Mouse (Mus musculus) forebrain, embryonic 16.5 days (tissue): ENCODE results near the gene Gfpt1. TPM values are rescaled to one million over a fixed set of nuclear protein-coding genes. Genes with fewer than 3 reads are reported as not detected.

Experiments
- ATAC-seq: fragments of 200-750 bp; cut with Nextera tagmentation; 2 replicates; pipeline ENCODE4 v1.8.0; 2017; ENCODE audit warnings: mild to moderate bottlenecking, moderate library complexity
- H3K27ac ChIP-seq: fragments of 300-500 bp; sonication (generic); 2 replicates; pipeline ENCODE4 v1.5.1; 2014; ENCODE audit warnings: low read length, control low read depth
- H3K27me3 ChIP-seq: fragments of 300-500 bp; sonication (generic); replicated peaks from 2 replicates; pipeline ENCODE4 v1.6.1; 2014; ENCODE audit warnings: low read length; ENCODE audit not compliant: control insufficient read depth, insufficient read depth
- H3K36me3 ChIP-seq: fragments of 300-500 bp; sonication (generic); 2 replicates; pipeline ENCODE4 v1.6.1; 2014; ENCODE audit not compliant: control insufficient read depth, insufficient read depth
- H3K4me1 ChIP-seq: fragments of 300-500 bp; sonication (generic); replicated peaks from 2 replicates; pipeline ENCODE4 v1.6.1; 2014; ENCODE audit warnings: low read length; ENCODE audit not compliant: control insufficient read depth, insufficient read depth
- H3K4me2 ChIP-seq: fragments of 300-500 bp; sonication (generic); 2 replicates; pipeline ENCODE4 v1.6.1; 2014; ENCODE audit warnings: mild to moderate bottlenecking, low read length, control low read depth
- H3K4me3 ChIP-seq: fragments of 300-500 bp; sonication (generic); replicated peaks from 2 replicates; pipeline ENCODE4 v1.5.1; 2014; ENCODE audit warnings: mild to moderate bottlenecking, low read length, control low read depth
- H3K9ac ChIP-seq: fragments of 300-500 bp; sonication (generic); replicated peaks from 2 replicates; pipeline ENCODE4 v1.6.1; 2014; ENCODE audit warnings: low read depth, low read length, control low read depth
- H3K9me3 ChIP-seq: fragments of 300-500 bp; sonication (generic); 2 replicates; pipeline ENCODE4 v1.6.1; 2016; ENCODE audit warnings: low read length; ENCODE audit not compliant: control insufficient read depth
- WGBS: fragments of 180-500 bp; shearing (Covaris S2); extraction: QIAGEN DNeasy Blood & Tissue Kit; methylation state at CpG from one replicate; pipeline ENCODE4 v1.1.7; 2014; 5-methylcytosine and 5-hydroxymethylcytosine counted together
- polyA plus RNA-seq: library from polyadenylated mRNA; unstranded; fragments of >200 nt; fragmentation: Nextera tagmentation; extraction: Ambion mirVana; gene quantifications from 2 replicates; pipeline ENCODE4 v1.2.1, GENCODE M21; 2015

Gfpt1 gene
- polyA plus RNA-seq, 1 experiment from 2014 or later, result 25.1 TPM

DNA sequence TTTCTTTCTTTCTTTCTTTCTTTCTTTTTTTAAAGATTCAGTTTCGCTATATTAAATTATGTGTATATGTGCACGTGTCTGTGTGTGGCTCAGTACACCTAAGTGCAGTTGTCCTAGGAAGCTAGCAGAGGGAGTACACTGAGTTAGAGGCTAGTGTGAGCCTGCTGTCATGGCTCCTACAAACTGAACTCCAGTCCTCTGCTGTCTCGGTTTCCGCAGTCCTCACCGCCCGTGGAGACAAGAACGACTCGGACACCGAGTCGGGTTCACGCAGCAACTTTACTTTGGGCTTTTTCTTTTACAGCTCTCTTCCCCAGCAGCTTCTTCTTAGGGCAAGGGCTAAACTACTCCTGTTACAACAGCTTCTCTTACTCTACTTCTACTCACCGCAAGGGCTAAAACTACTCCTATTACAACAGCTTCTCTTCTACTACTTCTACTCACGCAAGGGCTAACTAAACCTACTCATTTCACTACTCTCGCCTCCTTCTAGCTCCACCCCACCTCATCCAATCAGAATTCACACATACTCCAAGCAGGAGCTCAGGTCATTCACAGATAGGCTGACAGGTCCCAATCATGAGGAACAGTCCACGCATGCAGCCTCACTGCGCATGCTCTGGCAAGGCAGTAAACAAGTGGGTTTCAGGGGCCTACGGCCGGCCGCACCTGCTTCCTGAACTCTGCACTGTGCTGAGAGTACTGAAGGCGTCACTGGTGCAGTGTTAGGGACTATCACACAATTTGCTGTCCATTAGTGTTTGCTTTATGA lies 76.6 kb downstream of the Gfpt1 start:
- no peak overlapping the region for H3K4me3 ChIP-seq
- WGBS, result 90% methylated on average over 20 of the region's 20 CpGs
- ATAC-seq, result no peak
- H3K36me3 ChIP-seq, result no peaks in the 10 kb centered on the region
- H3K9me3 ChIP-seq, result no peaks in the 10 kb centered on the region
- no peak overlapping the region for H3K9ac ChIP-seq
- H3K27me3 ChIP-seq, result no peaks in the 10 kb centered on the region
- no peaks in the 10 kb centered on the region for H3K4me1 ChIP-seq
- H3K27ac ChIP-seq, result no peak overlapping the region
- H3K4me2 ChIP-seq, result no peak overlapping the region

DNA sequence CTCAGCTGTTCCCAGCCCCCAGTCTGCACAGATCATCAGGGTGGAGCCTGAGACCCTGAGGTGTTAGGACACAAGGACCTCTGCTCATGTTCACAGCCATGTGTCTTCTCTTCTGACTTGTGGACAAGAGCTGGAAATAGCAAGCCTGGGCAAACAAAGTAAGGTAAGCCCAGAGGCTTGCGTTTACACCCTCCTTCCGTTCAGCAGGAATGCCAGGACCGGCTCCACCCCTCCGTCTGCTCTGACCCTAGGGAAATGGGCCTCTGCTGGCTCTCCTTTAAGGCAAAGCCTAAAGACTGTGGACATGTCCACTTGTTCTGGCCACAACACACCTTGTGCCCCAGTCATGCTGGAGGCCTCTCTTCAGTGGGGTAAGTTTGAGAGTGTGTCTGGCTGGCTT lies 77.3 kb downstream of the Gfpt1 start:
- Histone ChIP-seq H3K27me3 (no peaks in the 10 kb centered on the region), H3K4me2 (no peak overlapping the region), H3K36me3 (no peaks in the 10 kb centered on the region), H3K4me3 (no peak overlapping the region), H3K9me3 (no peaks in the 10 kb centered on the region), H3K9ac (no peak overlapping the region), H3K4me1 (no peaks in the 10 kb centered on the region), H3K27ac (no peak overlapping the region)
- WGBS, result 80% methylated on average over 4 of the region's 4 CpGs
- ATAC-seq, result no peak

DNA sequence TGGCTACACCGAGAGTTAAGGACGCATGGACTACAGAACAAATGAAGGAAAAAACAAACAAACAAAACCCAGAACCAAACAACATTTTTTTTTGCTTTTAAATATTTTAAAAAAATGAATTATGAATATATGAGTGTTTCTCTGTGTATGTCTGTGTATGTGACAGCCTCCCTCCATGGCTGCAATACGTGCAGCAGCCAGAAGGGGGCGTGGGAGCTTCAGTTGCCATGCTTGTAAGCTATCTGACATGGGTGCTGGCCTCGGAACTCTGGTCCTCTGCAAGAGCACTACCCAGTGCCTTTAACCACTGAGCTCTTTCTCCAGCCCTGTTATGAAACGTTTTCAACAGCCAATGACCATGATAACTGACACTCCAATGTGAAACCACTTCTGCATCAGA lies 78.0 kb downstream of the Gfpt1 start:
- Histone ChIP-seq H3K27ac (no peak overlapping the region), H3K4me2 (no peak overlapping the region), H3K36me3 (no peaks in the 10 kb centered on the region), H3K9ac (no peak overlapping the region), H3K27me3 (no peaks in the 10 kb centered on the region), H3K4me1 (no peaks in the 10 kb centered on the region), H3K9me3 (no peaks in the 10 kb centered on the region), H3K4me3 (no peak overlapping the region)
- ATAC-seq, result no peak
- WGBS, result 85% methylated on average over 6 of the region's 6 CpGs

DNA sequence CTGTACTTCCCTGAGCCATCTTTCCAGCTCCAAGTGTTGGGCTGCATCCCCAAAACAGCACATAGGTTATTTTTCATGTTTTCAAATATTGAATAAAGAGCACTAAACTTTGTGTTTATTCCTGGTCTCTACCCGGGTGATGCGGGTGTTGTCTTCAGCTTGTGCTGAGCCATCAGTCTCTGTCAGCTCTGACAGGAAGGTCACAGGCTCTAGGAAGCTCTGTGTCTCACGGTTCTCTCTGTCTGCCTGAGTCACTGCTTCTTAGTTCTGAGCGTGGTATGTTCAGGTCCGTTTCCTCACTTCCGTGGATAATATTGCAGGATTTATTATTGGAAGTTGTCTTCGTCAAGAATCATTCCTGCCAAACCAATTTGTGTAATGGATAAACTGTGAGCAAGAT lies 79.3 kb downstream of the Gfpt1 start:
- Histone ChIP-seq H3K27ac (no peak overlapping the region), H3K36me3 (no peaks in the 10 kb centered on the region), H3K27me3 (no peaks in the 10 kb centered on the region), H3K4me2 (no peak overlapping the region), H3K9ac (no peak overlapping the region), H3K4me1 (no peaks in the 10 kb centered on the region), H3K9me3 (no peaks in the 10 kb centered on the region), H3K4me3 (no peak overlapping the region)
- 90% methylated on average over 7 of the region's 7 CpGs for WGBS
- ATAC-seq, result no peak

DNA sequence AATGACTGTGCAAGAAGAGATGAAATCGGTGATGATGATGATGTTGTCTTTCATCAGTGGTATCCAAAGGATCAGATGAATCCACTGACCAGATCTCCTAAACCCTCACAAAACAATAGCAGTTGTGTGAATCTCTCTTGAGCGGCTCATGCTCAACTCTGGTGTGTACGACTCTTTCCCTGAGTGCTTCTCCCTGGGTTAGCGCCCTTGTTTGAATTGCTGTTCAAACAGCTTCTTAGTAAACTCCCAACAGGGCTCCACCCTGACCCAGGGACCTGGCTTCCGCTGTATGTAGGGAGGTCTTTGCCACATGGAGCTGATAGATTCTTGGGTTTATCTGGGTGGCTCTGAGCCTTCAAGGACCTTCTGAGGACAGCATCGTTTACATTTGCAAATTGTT lies 80.8 kb downstream of the Gfpt1 start:
- 92% methylated on average over 6 of the region's 6 CpGs for WGBS

DNA sequence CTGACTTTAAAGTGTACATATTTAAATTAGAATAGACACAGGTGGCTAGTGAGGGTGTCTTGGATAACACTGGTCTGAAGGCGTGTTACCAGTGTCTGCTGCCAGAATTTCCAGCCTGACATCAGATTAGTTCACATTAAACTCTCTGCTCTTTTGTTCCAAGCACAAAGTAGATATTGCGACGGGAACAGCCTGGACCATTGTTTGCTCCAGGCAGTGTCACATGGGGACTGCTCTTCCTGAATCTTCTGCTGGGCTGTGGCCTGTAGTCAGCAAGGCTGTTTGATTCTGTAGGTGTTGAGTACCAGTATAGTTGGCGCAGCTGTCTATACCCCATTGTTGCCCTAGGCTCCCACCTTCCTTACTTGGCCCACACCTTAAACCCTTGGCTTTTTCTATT lies 81.3 kb downstream of the Gfpt1 start:
- no peaks in the 10 kb centered on the region for H3K4me1 ChIP-seq
- H3K4me2 ChIP-seq, result no peak overlapping the region
- no peak for ATAC-seq
- no peak overlapping the region for H3K27ac ChIP-seq
- no peak overlapping the region for H3K9ac ChIP-seq
- H3K36me3 ChIP-seq, result no peaks in the 10 kb centered on the region
- no peak overlapping the region for H3K4me3 ChIP-seq
- 82% methylated on average over 4 of the region's 4 CpGs for WGBS
- no peaks in the 10 kb centered on the region for H3K9me3 ChIP-seq
- H3K27me3 ChIP-seq, result no peaks in the 10 kb centered on the region

More for the DNA sequence above, 80.8 kb downstream of the Gfpt1 start:
- no peak overlapping the region for H3K27ac ChIP-seq
- H3K36me3 ChIP-seq, result no peaks in the 10 kb centered on the region
- H3K9ac ChIP-seq, result no peak overlapping the region
- H3K9me3 ChIP-seq, result no peaks in the 10 kb centered on the region
- no peak for ATAC-seq
- H3K4me1 ChIP-seq, result no peaks in the 10 kb centered on the region
- no peak overlapping the region for H3K4me2 ChIP-seq
- no peak overlapping the region for H3K4me3 ChIP-seq
- no peaks in the 10 kb centered on the region for H3K27me3 ChIP-seq

DNA sequence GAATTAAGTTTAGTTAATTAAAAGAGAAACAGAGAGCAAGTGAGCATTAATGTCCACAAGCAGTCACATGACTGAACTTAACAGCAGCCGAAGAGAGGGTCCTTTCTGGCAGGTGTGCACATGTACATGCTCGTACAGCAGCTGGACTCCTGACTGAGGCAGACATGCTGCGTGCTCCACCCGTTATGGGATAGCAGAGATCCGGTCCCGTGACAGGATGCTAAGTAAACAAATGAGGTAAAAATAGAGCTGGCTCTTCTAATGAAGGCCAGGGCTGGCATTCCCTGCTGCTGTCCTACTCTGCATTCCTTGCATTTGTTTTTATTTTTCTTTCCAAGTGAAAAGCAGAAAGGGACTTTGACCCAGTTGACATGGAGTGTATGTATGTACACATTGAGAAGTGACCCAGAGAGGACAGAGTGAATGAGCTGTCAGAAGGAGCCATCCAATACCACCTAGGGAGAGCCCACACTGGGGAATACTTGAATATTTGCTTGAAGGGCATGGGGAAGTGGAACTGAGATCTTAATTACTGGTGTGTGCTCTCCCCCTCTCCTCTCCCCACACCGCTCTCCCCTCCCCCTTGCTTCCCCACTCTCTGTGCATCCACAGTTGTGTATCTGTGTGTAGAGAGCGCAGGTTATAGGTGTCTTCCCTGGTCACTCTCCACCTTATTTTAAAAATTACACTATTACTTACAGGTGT lies 84.6 kb downstream of the Gfpt1 start:
- 76% methylated on average over 8 of the region's 8 CpGs for whole genome bisulfite sequencing
- Histone ChIP-seq H3K4me1 (no peaks in the 10 kb centered on the region), H3K4me2 (no peak overlapping the region), H3K27me3 (no peaks in the 10 kb centered on the region), H3K4me3 (no peak overlapping the region), H3K9me3 (no peaks in the 10 kb centered on the region), H3K27ac (no peak overlapping the region), H3K36me3 (no peaks in the 10 kb centered on the region), H3K9ac (no peak overlapping the region)
- ATAC-seq, result no peak

DNA sequence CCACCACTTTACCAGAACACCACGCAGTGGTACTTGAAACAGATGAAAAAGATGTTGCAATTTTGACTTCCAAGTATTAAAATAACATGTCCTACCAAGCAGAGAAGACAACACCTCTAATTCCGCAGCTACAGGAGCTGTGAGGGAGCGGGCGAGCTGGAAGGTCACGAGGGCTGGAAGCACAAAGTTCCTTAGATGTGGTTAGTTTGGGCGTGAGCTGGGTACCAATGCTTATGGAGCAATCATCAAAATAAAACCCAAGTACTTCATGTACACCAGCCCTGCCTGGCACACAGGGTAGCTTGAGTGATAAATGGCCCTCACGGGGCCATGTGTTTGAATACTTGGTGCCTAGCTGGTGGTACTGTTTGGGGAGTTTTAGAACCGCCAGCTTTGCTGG lies 87.2 kb downstream of the Gfpt1 start:
- Histone ChIP-seq H3K4me3 (no peak overlapping the region), H3K27ac (no peak overlapping the region), H3K9ac (no peak overlapping the region), H3K4me1 (no peaks in the 10 kb centered on the region), H3K4me2 (no peak overlapping the region), H3K36me3 (no peaks in the 10 kb centered on the region), H3K9me3 (no peaks in the 10 kb centered on the region), H3K27me3 (no peaks in the 10 kb centered on the region)
- no peak for ATAC-seq
- 94% methylated on average over 8 of the region's 8 CpGs for WGBS

DNA sequence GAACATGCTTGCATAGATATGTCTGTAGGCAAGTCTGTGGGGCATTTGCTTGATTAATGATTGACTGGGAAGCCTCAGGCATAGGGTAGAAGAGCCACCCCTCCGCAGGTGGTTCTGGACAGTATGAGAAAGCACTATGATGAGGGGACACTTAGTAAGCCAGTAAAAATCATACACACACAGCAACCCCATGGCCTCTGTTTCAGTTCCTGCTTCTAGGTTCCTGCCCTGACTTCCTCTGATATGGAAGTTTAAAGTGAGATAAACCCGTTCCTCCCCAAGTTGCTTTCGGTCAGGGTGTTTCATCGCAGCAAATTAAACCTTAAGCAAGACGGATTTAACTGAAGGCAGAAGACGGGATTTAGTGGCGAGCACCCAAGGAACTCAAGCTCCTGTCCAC lies 88.0 kb downstream of the Gfpt1 start:
- ATAC-seq, result no peak
- no peak overlapping the region for H3K4me3 ChIP-seq
- H3K36me3 ChIP-seq, result peaks cover 1% of the 10 kb centered on the region; the same call in 1 of the 2 replicates
- no peaks in the 10 kb centered on the region for H3K4me1 ChIP-seq
- H3K9ac ChIP-seq, result no peak overlapping the region
- no peak overlapping the region for H3K27ac ChIP-seq
- 95% methylated on average over 7 of the region's 7 CpGs for WGBS
- no peak overlapping the region for H3K4me2 ChIP-seq
- H3K27me3 ChIP-seq, result no peaks in the 10 kb centered on the region
- H3K9me3 ChIP-seq, result no peaks in the 10 kb centered on the region
